Mouse (Mus musculus) Patski (cell line): ENCODE results near the gene Mrpl18. TPM values are rescaled to one million over a fixed set of nuclear protein-coding genes. Genes with fewer than 3 reads are reported as not detected.
"Not testable (repeated sequence)": the region's sequence is repeated elsewhere in the genome, so short reads cannot be mapped to it uniquely, and the experiment has no call there.

Source experiments
- ATAC-seq: fragments of 100-300 bp; one replicate; pipeline ENCODE4 v1.8.0; 2021
- CTCF ChIA-PET: fragments of 350-600 bp; sonication (Branson Sonifier 250); formaldehyde crosslinking; loops from one replicate; lab custom pipeline; 2022; ENCODE audit warnings: inconsistent platforms; lab: Charles Lee
- POLR2A ChIA-PET: fragments of 350-600 bp; sonication (Branson Sonifier 250); formaldehyde crosslinking; loops from one replicate; lab custom pipeline; 2022; ENCODE audit warnings: antibody characterized with exemption, inconsistent platforms; lab: Charles Lee
- DNase-seq: peaks from one replicate; pipeline ENCODE4 v3.0.0-alpha.2; 2011; ENCODE audit warnings: low read depth, low spot score
- H3K27me3 ChIP-seq: fragments of 371-371 bp; one replicate; pipeline ENCODE4 v1.5.1; 2021
- CTCF ChIP-seq: fragments of 100-300 bp; IDR thresholded peaks from one replicate; pipeline ENCODE4 v1.5.1; 2021
- in situ Hi-C: fragments of 300-500 bp; cut with MboI; formaldehyde crosslinking; loops from 3 replicates; pipeline ENCODE4 v1.11.1; 2018; ENCODE audit warnings: low pct_unique_long_range_greater_than_20kb, mixed read lengths
- polyA plus RNA-seq: library from polyadenylated mRNA; unstranded; gene quantifications from one replicate; pipeline ENCODE4 v1.2.3, GENCODE M21; 2021

Gene Mrpl18
- polyA plus RNA-seq: 86.8 TPM

GRCm38 (mm10) chr17:12915881-12916583, at the start of gene Mrpl18:
TSS of gene Mrpl18 (minus strand) at chr17:12916345.
- no peak for TF ChIP-seq CTCF
- in situ Hi-C loops: no loop called here
- ChIA-PET POLR2A (no interaction called here), CTCF (interaction anchor here (1.0 to 2.1 kb wide), 5 partner anchors 10 to 81 kb away, joined by 3 to 8 read pairs (median 3); no protein-coding TSS in a partner anchor)
- ATAC-seq (peak; percentile 100), DNase-seq (peak; percentile 98)
- H3K27me3 ChIP-seq: no peaks in the 10 kb centered on the region

- POLR2A ChIA-PET: no interaction called here
- CTCF ChIA-PET: no interaction called here
- H3K27me3 ChIP-seq: no peaks in the 10 kb centered on the region
- in situ Hi-C loops: no loop called here
- no peak for TF ChIP-seq CTCF
- DNase-seq (no peak), ATAC-seq (no peak)
These were observed 47.3 kb upstream of the Mrpl18 start for GRCm38 (mm10) chr17:12963476-12963875.

GRCm38 (mm10) chr17:12960331-12960873, 44.3 kb upstream of the Mrpl18 start, which contains the start of gene Acat2:
TSS of gene Acat2 (minus strand) at chr17:12960747.
- peak; percentile 54 for DNase-seq
- POLR2A ChIA-PET: no interaction called here
- in situ Hi-C loops: no loop called here
- H3K27me3 ChIP-seq: no peaks in the 10 kb centered on the region
- TF ChIP-seq CTCF: no peak
- CTCF ChIA-PET: no interaction called here
- ATAC-seq: peak; percentile 98

GRCm38 (mm10) chr17:12959377-12959776, 43.2 kb upstream of the Mrpl18 start:
- in situ Hi-C loops, ATAC-seq, CTCF ChIA-PET, DNase-seq, POLR2A ChIA-PET, H3K27me3 ChIP-seq: not testable (repeated sequence)

GRCm38 (mm10) chr17:12956664-12957063, 40.5 kb upstream of the Mrpl18 start:
- ATAC-seq: no peak
- in situ Hi-C loops: no loop called here
- DNase-seq: no peak
- H3K27me3 ChIP-seq: no peaks in the 10 kb centered on the region
- ChIA-PET CTCF (no interaction called here), POLR2A (no interaction called here)
- TF ChIP-seq CTCF: no peak

- no peak for TF ChIP-seq CTCF
- ChIA-PET POLR2A (no interaction called here), CTCF (interaction anchor here (0.6 to 1.2 kb wide), 2 partner anchors 10 to 801 kb away, joined by 3 read pairs; partner anchors contain the start of gene Acat3)
- ATAC-seq: no peak
- no peaks in the 10 kb centered on the region for H3K27me3 ChIP-seq
- in situ Hi-C loops: no loop called here
- no peak for DNase-seq
These were observed 33.5 kb upstream of the Mrpl18 start for GRCm38 (mm10) chr17:12949669-12950068.

- POLR2A ChIA-PET: no interaction called here
- DNase-seq (no peak), ATAC-seq (no peak)
- CTCF ChIA-PET: no interaction called here
- H3K27me3 ChIP-seq: no peaks in the 10 kb centered on the region
- TF ChIP-seq CTCF: no peak
- in situ Hi-C loops: no loop called here
These were observed 26.5 kb upstream of the Mrpl18 start for GRCm38 (mm10) chr17:12942459-12943162.

GRCm38 (mm10) chr17:12941543-12942260, 25.6 kb upstream of the Mrpl18 start:
- POLR2A ChIA-PET: interaction anchor here (0.6 to 0.9 kb wide), 2 partner anchors 16 to 35 kb away, joined by 3 to 4 read pairs; no protein-coding TSS in a partner anchor
- in situ Hi-C loops: no loop called here
- TF ChIP-seq CTCF: no peak
- ATAC-seq: no peak
- H3K27me3 ChIP-seq: no peaks in the 10 kb centered on the region
- DNase-seq: no peak
- CTCF ChIA-PET: interaction anchor here (1.2 kb wide), 1 partner anchor 10 kb away, joined by 5 read pairs; no protein-coding TSS in a partner anchor

- POLR2A ChIA-PET: interaction anchor here (0.9 kb wide), 1 partner anchor 14 kb away, joined by 4 read pairs; no protein-coding TSS in a partner anchor
These were observed 24.1 kb upstream of the Mrpl18 start, which contains the start of gene Acat3 for GRCm38 (mm10) chr17:12940151-12940805. TSS of gene Acat3 (minus strand) at chr17:12940600.

GRCm38 (mm10) chr17:12939377-12940148, 23.4 kb upstream of the Mrpl18 start:
- DNase-seq, POLR2A ChIA-PET, in situ Hi-C loops, H3K27me3 ChIP-seq: not testable (repeated sequence)
- CTCF ChIA-PET: interaction anchor here (0.9 kb wide), 1 partner anchor 10 kb away, joined by 3 read pairs; no protein-coding TSS in a partner anchor
- peak; percentile 32 for ATAC-seq

More at GRCm38 (mm10) chr17:12940151-12940805, 24.1 kb upstream of the Mrpl18 start, which contains the start of gene Acat3:
- DNase-seq (peak; percentile 34), ATAC-seq (peak; percentile 73)
- TF ChIP-seq CTCF: no peak
- CTCF ChIA-PET: interaction anchor here (0.9 kb wide), 1 partner anchor 9 kb away, joined by 3 read pairs; no protein-coding TSS in a partner anchor
- no peaks in the 10 kb centered on the region for H3K27me3 ChIP-seq
- in situ Hi-C loops: no loop called here
